In the genomic region with DNA sequence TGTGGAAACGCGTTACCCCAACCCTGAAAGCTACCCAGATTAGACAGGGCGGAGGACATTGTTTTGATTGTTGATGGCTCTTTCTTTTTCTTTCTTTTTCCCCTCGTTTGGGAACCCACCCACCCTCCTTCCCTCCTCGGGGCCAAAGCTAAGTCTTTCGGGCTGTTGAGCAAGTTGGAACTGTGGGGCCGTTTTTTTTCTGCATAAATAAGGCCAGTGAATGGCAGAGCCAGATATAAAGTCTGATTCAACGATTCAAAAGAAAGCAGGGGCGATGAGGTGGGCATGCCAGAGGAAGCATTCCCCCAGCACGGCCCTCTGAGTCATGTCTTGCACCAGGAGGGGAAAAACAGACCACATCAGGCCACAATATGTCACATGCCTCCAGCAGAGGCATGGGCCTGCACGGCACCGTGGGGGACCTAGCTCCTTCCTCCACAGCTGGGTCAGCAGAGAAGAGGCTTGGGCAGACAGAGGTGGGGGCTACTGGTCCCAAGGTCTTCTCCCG, we compare ENCODE assay signal across 8 mouse cellular contexts.
DNase-seq lines count a peak whose midpoint lies in the region; ATAC-seq lines count a peak whose summit lies in the region.

No protein-coding gene starts in this region.

- DNase-seq in adrenal gland, adult 18-20 months (ENCODE audit: low spot score in 2 of 2), result peak; percentile 29 to 46
- DNase-seq in adrenal gland, adult 8-10 months, result no peak
- DNase-seq in adrenal gland, postnatal 36 days, result peak; percentile 44 to 59
- peak; percentile 84 for DNase-seq in forebrain, embryonic 14.5 days (ENCODE audit: low spot score)
- peak; percentile 64 for DNase-seq in hindbrain, embryonic 11.5 days (ENCODE audit: low spot score)
- DNase-seq in midbrain, embryonic 14.5 days, result peak; percentile 74
- DNase-seq in thymus, adult 18-20 months, result peak; percentile 45 to 63

- peaks cover 18% of the 10 kb centered on the region for H3K4me1 ChIP-seq in forebrain, embryonic 14.5 days (ENCODE audit: control insufficient read depth, insufficient read depth, low read length)
- H3K4me1 ChIP-seq in hindbrain, embryonic 11.5 days (replicated peaks; ENCODE audit: control insufficient read depth, insufficient read depth, low read length), result peaks cover 11% of the 10 kb centered on the region
- peaks cover 39% of the 10 kb centered on the region for H3K4me1 ChIP-seq in limb, embryonic 12.5 days (replicated peaks)
- peaks cover 21% of the 10 kb centered on the region for H3K4me1 ChIP-seq in midbrain, embryonic 14.5 days (ENCODE audit: control insufficient read depth, insufficient read depth, low read length)

- peak overlapping the region; percentile 100 for H3K27ac ChIP-seq in forebrain, embryonic 14.5 days (ENCODE audit: low read depth, low read length)
- peak overlapping the region; percentile 100 for H3K27ac ChIP-seq in hindbrain, embryonic 11.5 days (ENCODE audit: low read depth, low read length)
- peak overlapping the region; percentile 100 for H3K27ac ChIP-seq in limb, embryonic 12.5 days
- H3K27ac ChIP-seq in midbrain, embryonic 14.5 days (replicated peaks; ENCODE audit: low read depth, low read length), result peak overlapping the region; percentile 100

- peak; percentile 52 for ATAC-seq in forebrain, embryonic 14.5 days
- peak; percentile 38 for ATAC-seq in hindbrain, embryonic 11.5 days (ENCODE audit: low FRiP score)
- no peak for ATAC-seq in limb, embryonic 12.5 days (ENCODE audit: insufficient number of reproducible peaks, insufficient read depth, low FRiP score, low TSS enrichment, low read depth)
- ATAC-seq in midbrain, embryonic 14.5 days (ENCODE audit: low FRiP score, low TSS enrichment), result peak; percentile 14

- no peaks in the 10 kb centered on the region for H3K9me3 ChIP-seq in forebrain, embryonic 14.5 days (replicated peaks; ENCODE audit: control insufficient read depth, low read length)
- no peaks in the 10 kb centered on the region for H3K9me3 ChIP-seq in hindbrain, embryonic 11.5 days (ENCODE audit: control insufficient read depth, low read length)
- no peaks in the 10 kb centered on the region for H3K9me3 ChIP-seq in limb, embryonic 12.5 days
- H3K9me3 ChIP-seq in midbrain, embryonic 14.5 days (ENCODE audit: control insufficient read depth, low read length), result no peaks in the 10 kb centered on the region

- peak overlapping the region; percentile 36 for H3K4me3 ChIP-seq in forebrain, embryonic 14.5 days (ENCODE audit: low read depth, low read length)
- peak overlapping the region; percentile 30 for H3K4me3 ChIP-seq in hindbrain, embryonic 11.5 days (ENCODE audit: low read depth, low read length)
- peak overlapping the region; percentile 44 for H3K4me3 ChIP-seq in limb, embryonic 12.5 days (replicated peaks)
- peak overlapping the region; percentile 39 for H3K4me3 ChIP-seq in midbrain, embryonic 14.5 days (replicated peaks; ENCODE audit: low read depth, low read length)

- H3K36me3 ChIP-seq in forebrain, embryonic 14.5 days (ENCODE audit: control insufficient read depth, insufficient read depth, low read length), result no peaks in the 10 kb centered on the region
- H3K36me3 ChIP-seq in hindbrain, embryonic 11.5 days (ENCODE audit: control insufficient read depth, insufficient read depth, low read length), result no peaks in the 10 kb centered on the region
- H3K36me3 ChIP-seq in limb, embryonic 12.5 days, result no peaks in the 10 kb centered on the region
- H3K36me3 ChIP-seq in midbrain, embryonic 14.5 days (ENCODE audit: control insufficient read depth, insufficient read depth, low read length), result no peaks in the 10 kb centered on the region

- H3K9ac ChIP-seq in forebrain, embryonic 14.5 days (ENCODE audit: low read length), result peak overlapping the region; percentile 92
- H3K9ac ChIP-seq in hindbrain, embryonic 11.5 days (ENCODE audit: low read depth, low read length), result peak overlapping the region; percentile 86
- peak overlapping the region; percentile 78 for H3K9ac ChIP-seq in limb, embryonic 12.5 days (replicated peaks)
- H3K9ac ChIP-seq in midbrain, embryonic 14.5 days (replicated peaks; ENCODE audit: low read length), result peak overlapping the region; percentile 83

- peak overlapping the region; percentile 77 for H3K4me2 ChIP-seq in forebrain, embryonic 14.5 days (ENCODE audit: low read length)
- H3K4me2 ChIP-seq in hindbrain, embryonic 11.5 days (replicated peaks; ENCODE audit: low read depth, low read length), result peak overlapping the region; percentile 57
- H3K4me2 ChIP-seq in limb, embryonic 12.5 days, result peak overlapping the region; percentile 74
- peak overlapping the region; percentile 74 for H3K4me2 ChIP-seq in midbrain, embryonic 14.5 days (ENCODE audit: low read length)

- WGBS in forebrain, embryonic 14.5 days, result 2% methylated on average over 13 of the region's 13 CpGs
- 1% methylated on average over 13 of the region's 13 CpGs for WGBS in hindbrain, embryonic 11.5 days
- 4% methylated on average over 13 of the region's 13 CpGs for WGBS in limb, embryonic 12.5 days
- 0% methylated on average over 13 of the region's 13 CpGs for WGBS in midbrain, embryonic 14.5 days

- no peaks in the 10 kb centered on the region for H3K27me3 ChIP-seq in forebrain, embryonic 14.5 days (replicated peaks; ENCODE audit: control insufficient read depth, insufficient read depth, low read length)
- H3K27me3 ChIP-seq in hindbrain, embryonic 11.5 days (ENCODE audit: control insufficient read depth, insufficient read depth, low read length), result no peaks in the 10 kb centered on the region
- H3K27me3 ChIP-seq in limb, embryonic 12.5 days, result no peaks in the 10 kb centered on the region
- no peaks in the 10 kb centered on the region for H3K27me3 ChIP-seq in midbrain, embryonic 14.5 days (ENCODE audit: control insufficient read depth, insufficient read depth, low read length)
